Mouse (Mus musculus) left cerebral cortex, postnatal 4 days (tissue): ENCODE measurements around the gene Spindoc. TPM values are rescaled to one million over a fixed set of nuclear protein-coding genes. Genes with fewer than 3 reads are reported as not detected.
A peak's percentile ranks its signal among the peaks of the same experiment; 100 is the strongest.
"Not testable (repeated sequence)": the region's sequence is repeated elsewhere in the genome, so short reads cannot be mapped to it uniquely, and the experiment has no call there.

Experiments used
- DNase-seq: peaks from one replicate; pipeline ENCODE4 v3.0.0-alpha.2; 2022
- intact Hi-C: fragments of 180-260 bp; cut with DNase I; formaldehyde crosslinking; loops from one replicate; pipeline ENCODE4 v1.15.1; 2025
- total RNA-seq, 2 experiments: library from RNA; stranded (reverse); gene quantifications; 2 replicates each; pipeline ENCODE4 v1.2.3; 2021

Gene Spindoc
- total RNA-seq, 2 experiments from 2014 or later: 38.9 to 43.9 TPM

DNA sequence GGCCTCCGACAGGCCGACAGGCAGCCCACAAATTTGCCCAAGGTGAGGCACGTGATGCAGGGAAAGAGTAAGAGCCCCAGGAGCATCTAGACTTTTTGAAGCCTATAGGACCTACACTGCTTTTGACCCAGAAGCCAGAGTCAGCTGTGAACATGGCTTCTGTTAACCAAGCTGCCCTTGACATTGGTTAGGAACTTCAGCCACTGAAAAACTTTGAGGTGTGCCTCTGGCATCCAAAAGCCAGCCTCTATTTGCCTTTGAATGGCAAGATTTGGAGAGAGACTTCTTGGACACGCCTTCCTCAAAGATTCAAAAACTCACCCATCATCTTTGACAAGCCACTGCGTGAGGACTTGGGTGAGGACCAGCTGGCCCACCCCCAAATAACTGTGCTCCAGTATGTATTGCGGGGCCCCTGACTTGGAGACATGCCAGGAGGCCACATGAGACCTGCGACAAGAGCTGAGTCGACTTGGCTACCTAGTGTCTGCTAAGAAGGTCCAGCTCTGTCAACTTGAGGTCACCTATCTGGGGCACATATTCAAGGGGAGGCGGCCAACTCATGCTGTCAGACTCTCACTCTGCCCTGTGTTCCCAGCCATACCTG, 21.9 kb upstream of the Spindoc start:
- intact Hi-C loops: no loop called here
- DNase-seq: no peak

DNA sequence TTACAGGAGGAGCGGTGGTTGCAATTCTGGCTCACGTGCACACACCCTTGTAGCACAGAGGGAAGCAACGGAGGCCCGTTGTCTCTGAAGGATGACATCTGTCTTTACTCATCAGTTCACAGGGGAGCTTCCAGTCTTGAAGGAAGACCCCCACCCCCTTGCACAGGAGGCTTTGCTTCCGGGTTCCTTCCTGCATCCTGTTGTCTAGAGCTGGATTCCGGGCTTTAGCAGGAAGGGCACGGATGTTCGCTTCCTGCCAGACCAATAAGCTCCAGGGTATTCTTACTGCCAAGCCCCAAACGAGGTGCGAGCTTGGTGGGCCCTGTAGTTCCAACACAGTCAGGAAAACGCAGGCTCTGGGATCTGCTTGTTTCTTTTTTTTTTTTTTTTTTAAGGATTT, 17.8 kb upstream of the Spindoc start:
- DNase-seq: no peak
- intact Hi-C loops: no loop called here

DNA sequence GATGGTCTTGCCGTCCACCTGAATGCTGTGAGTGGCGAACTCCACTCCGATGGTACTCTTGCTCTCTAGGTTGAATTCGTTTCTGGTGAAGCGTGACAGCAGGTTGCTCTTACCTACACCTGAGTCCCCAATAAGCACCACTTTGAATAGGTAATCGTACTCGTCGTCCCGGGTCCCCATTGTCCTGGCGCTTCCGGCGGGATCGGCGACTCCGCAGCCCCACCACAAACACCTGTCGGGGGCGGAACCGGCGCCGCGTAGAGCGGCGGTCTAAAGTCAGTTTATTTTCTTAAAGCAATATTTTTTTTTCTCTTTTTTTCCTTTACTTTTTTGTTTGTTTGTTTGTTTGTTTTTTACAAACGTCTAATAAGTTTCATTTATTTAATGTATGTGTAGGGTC, 16.1 kb upstream of the Spindoc start:
- intact Hi-C loops, DNase-seq: not testable (repeated sequence)

DNA sequence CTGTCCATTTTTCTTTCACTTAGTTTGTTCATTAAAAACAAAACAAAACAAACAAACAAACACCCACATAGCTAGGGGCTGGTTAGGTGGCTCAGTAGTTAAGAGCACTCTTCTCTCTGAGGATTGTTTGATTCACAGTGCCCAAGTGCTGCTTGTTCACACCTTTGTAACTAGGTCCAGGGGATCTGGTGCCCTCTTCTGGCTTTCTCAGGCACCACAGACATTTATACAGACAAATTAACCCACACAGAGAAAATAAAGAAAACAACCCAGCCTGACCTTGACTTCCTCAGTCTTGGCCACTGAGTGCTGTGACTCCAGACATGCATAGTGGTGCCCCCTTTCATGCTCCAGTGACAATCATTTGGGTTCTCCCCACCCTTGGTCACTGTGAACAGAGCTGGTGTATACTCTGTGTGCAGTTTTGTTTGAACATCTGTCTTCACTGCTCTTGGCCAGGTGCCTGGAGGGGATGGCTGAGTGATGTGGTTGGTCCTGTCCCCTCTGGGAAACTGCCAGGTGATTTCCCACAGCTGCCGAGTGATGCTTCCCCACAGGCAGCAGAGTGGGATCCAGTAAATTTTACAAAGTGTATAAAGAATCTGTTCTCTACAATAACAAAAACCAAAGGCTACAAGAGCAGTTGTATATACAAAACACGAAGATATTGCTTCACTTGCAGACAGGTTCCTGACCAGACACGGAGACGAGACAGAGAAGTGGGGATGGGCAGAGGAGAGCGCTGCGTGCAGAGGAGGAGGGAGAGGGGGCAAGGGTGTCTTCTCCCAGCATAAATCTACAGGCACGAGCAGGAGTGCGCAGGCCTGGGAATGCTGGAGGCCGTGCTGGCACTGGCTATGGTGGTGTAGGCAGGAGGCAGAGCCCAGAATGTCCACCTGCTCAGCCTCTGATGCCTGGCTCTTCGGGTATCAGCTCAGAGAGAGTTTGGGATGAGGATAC, 14.4 kb upstream of the Spindoc start:
- DNase-seq: peak; percentile 64
- intact Hi-C loops: not testable (repeated sequence)

DNA sequence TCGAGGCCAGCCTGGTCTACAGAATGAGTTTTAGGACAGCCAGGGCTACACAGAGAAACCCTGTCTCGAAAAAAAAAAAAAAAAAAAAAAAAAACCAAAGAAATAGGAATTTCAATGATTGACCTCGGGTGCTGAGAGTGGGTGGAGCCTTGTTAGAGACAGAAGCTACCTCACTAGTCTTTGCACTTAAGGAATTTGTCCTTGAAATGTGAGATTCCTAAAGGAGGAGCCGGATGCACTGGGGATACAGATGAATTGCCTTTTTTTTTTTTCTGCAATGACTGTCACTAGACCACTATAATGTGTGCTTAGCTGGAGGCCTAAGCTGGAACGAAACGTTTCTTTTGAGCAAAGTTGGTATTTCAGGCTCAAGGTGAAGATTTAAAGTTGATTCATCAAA, 5.7 kb upstream of the Spindoc start:
- intact Hi-C loops: no loop called here
- no peak for DNase-seq

DNA sequence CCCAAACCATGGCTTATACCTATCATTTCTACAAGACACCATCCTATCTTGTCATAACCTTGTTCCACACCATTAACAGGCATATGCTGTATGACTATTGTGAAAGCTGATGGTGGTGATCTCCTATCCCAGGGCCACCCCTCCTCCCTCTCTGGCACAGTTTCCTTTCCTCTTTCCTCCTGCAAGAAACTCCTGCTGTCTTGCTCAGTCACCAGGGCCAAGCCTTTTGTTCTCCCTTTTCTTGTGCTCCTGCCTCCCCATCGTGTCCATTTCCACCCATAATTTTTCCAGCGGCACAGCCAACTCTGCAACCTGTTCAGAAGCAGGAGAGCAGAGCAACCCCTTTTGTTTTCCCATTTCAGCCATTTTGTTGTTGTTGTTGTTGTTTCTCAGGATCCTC, 3.2 kb upstream of the Spindoc start:
- intact Hi-C loops: no loop called here
- DNase-seq: no peak

DNA sequence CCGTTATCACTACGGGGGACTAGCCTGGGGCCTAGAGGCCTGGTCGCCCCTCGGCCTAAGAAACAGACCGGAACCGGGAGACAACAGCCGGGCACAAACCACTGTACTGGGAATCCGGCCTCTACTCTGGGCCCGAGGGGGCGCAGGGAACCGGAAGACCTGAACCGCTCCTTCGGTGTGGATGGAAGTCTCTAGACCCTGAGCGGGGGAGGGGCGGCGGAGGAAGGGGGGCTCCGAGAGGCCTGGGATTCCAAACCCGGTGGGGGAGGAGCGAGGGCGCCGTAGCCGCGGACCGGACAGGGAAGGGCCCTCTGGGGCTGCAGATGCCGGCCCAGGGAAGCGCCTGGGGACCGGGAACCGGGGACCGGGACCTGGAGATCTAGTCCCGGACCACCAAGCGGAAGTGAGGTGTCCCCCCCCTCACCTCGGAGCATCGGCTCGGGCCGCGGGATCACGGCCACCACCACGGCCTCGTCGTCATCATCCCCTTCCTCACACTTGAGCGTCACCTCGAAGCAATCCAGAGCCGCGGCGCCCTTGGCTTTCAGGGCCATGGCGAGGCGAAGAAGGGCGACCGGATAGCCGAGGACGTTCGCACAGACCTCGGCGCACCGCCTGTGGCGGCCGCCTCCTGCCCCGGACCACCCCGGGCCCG, 419 bp downstream of the Spindoc start:
- DNase-seq: peak; percentile 79
- intact Hi-C loops: loop anchor here (5.0 kb wide), 1 partner anchor 35 kb away; the partner anchor contains the start of gene 2700081O15Rik

DNA sequence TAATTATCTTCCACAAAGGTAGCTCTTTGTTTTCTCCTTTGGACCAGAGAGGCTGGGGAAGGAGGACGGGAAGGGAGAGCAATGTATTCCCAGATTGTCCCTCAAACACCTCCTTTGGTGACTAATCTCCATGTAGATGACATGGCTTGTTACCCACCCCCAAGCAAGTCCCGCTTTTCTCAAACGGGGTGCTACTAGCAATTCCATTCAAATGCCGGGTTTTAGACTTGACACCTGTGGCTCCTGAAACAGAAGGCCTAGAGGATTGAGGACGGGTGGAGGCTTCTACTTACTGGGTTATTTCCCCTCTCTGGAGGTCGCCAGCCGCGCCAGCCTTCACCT, 917 bp downstream of the Spindoc start:
- intact Hi-C loops: loop anchor here (5.0 kb wide), 1 partner anchor 35 kb away; the partner anchor contains the start of gene 2700081O15Rik
- no peak for DNase-seq

DNA sequence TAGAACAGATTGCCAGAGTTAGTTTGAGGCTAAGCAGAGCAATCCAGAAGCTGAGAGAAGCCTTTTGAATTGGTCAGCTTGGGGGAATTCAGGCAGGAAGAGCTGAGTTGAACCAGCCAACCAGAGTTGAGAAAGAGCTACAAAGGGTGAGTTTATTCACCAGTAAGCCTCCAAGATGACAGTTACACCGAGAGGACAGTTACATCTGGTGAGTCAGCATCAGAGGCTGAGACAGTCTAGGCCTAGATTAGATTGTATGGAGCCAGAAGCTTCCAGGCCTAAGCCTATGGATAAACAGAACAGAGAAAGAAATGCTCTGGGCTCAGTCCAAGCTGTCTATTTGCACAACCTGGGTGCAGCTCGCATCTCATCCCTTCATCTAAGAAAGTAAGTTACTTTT, 5.2 kb downstream of the Spindoc start:
- no peak for DNase-seq
- intact Hi-C loops: no loop called here

DNA sequence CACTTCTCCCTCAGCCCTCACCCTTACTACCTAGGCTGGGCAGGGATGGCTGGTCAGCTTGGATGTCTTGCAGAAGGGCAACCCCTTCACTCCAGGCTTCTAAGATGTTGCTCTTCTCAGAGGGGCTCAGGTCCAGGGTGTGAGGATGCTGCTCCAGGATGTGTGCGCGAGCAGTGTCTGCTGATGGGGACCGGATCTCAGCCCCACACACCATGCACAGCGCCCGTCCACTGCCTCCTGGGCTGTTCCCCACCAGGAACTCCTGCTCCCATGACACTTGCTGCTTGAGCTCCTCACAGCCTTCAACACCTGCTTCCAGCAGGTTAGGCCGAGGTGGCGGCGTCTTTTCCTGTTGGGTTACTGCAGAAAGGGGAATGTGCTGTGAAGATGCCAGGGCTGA, 8.3 kb downstream of the Spindoc start:
- intact Hi-C loops: no loop called here
- no peak for DNase-seq

DNA sequence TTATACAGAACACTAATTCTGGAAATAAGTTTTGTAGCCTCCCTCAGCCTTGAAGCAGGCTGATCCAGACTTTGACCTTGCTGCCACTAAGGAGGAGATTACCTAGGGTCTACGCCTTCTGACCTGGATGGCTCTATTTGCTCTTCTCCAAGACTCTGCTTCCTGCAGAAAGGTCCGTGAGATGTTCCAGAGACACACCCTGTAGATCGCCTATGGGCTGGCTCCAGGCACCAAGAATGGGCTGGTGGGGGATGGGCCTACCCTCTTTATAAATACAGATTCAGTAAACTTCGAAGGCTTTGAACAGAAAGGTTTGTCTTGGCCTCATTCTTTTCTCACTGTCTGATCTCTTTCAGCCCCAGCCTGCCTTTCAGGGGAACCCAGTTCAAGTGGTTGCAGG, 13.3 kb downstream of the Spindoc start:
- DNase-seq, intact Hi-C loops: not testable (repeated sequence)

DNA sequence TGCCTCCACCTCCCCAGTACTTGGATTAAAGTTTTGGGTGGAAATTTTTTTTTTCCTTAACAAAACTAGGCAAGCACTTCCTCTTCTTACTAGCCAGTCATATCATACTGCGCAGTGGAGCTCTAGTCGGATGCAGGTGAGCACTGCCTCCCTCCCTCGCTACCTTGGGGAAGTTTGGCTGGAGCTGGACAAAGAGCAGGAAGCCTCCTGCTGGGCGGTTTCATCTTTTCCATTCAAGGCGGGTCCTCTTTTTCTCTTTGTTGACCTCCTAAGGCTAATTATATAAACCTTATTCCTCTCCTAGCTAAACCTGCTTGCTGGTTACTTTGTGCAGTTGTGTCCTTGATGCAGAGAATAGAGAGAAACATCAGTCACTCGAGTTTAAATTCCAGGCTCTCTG, 29.2 kb downstream of the Spindoc start:
- intact Hi-C loops: no loop called here
- DNase-seq: no peak

DNA sequence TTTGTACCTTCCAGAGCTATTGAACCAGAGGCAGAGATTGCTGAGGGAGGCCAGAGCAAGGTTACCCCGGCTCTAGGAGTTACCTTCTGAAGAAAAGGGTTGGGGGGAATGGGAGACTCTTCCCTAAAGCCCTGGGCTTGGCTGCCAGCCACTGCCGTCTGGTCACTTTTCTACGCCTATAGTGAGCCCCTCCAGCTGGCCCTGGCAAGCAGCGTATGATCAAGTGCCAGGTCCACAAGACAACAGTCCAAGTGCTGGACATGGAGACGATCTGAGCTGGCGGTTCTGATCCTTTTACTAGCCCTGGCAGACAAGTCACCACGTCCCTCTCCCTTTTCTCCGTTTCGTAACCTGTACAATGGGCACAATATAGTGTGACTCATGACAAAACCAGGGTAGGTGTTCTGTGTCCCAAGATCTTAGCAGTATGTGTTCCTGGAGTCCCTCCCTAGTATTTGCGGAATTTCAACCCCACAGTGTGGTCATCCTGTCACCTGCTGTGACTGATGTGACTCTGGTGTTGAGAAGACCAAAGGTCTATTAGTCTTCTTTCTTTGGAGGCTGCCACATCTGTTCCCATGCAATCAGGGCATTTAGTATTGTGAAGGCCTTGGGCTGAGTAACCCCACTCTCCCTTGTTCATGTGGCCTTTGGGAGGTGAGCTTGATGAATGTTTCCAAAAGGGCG, 29.8 kb downstream of the Spindoc start:
- DNase-seq: peak; percentile 90
- intact Hi-C loops: no loop called here

DNA sequence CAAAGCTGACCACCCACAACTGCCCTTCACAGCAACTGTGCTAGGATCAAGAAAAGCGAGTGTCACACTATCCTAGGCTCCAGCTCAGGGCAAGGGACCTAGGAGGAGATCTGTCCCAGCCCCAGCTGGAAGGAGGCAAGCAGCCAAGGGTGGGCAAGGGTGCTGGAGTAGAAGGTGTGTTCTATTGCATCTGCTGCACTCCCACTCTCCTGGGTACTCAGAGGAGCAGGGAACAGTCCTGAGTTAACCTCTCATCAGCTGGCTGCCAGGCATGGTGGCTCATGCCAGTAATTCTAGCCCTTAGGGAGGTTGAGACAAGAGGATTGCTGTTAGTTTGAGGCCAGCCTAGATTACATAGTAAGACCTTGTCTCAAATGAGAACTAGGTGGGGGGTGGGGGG, 32.8 kb downstream of the Spindoc start:
- intact Hi-C loops: loop anchor here (10.0 kb wide), 1 partner anchor 285 kb away; no protein-coding TSS in a partner anchor
- peak; percentile 54 for DNase-seq

DNA sequence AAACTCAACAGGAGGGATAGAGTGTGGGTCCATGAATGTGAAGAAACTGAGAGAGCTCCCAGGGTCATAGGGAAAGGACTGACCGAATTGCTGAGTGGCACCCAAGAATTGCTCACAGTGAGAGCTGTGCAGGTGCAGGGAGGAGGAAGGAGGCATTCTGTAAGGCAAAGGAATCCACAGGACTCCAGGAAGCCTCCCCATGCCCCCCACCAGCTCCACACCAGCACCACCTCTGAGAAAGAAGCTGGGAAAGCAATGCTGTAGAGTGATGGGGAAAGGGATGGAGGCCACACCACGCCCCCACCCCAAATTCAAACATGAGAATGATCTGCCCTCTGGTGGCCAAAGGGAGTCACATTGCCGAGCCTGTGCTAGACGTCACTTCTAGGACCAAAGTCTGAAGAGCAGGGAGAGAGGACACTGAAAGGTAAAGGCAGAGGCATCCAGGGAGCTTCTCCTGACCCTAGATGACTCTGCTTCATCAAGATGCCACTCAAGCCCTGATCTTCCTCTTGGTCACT, 37.5 kb downstream of the Spindoc start:
- peak; percentile 72 for DNase-seq
- intact Hi-C loops: loop anchor here (1.0 to 10.0 kb wide), 2 partner anchors 110 to 280 kb away; no protein-coding TSS in a partner anchor

DNA sequence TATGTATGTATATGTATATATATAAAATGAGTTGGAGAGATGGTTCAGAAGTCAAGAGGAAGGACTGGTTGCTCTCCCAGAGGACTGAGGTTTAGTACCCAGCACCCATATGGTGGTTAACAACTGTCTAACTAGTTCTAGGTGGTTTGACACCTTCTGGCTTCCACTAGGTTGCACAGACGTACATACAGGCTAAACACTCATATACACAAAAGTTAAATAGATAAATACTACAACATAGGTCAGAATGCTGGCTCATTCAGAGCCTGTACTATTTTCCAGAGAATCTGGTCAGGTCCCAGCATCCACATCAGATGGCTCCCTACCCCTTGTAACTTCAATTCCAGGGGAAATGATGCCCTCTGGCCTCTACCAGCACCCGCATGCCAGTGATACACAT, 40.1 kb downstream of the Spindoc start:
- intact Hi-C loops: loop anchor here (5.0 to 10.0 kb wide), 2 partner anchors 75 to 278 kb away; partner anchors contain the start of gene Rcor2
- no peak for DNase-seq

DNA sequence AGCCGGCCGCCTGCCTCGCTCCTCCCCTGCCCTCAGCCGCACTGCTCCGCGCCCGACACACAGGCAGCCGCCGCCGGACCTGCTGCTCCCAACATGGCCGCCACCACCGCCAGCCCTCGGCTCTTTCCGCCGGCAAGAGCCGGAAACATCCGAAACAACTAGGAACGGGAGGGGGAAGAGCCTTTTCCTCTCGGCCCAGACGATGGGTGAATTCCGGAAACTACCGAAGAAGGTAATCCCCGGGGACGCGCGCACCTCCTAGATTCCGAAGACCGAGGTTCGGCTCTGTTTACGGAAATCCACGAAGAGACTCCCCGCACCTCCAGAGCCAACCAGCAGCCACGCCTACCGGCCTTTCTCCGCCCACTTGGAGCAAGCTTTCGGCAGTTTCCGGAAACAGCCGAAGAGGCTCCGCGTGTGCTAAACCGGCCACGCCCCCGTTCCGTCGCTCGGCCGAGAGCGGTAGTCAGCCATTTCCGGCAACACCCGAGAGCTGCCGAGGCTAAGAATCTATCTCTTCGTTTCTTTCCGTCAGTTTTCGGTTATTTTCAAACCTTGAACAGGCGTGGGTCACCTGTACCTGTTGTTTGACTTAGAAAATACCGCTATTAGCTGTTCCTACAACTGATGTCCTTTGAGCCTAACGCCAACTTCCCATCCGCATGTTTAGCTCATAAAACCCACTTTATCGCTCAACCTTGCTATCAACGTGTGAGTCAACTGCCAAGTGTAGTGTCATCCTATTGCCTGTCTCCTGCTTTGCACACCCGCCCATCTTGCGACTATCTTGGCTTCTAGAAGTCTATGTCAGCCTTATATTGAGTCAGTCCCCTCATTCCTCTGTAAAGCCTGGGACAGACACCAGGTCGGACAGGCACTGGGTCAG, 41.0 kb downstream of the Spindoc start, which contains the start of gene Mark2:
Mark2 (minus strand) TSS at position 349 of the 886 bp plus-strand sequence.
- peak; percentile 100 for DNase-seq
- intact Hi-C loops: loop anchor here (5.0 to 10.0 kb wide), 2 partner anchors 74 to 277 kb away; partner anchors contain the start of gene Rcor2

DNA sequence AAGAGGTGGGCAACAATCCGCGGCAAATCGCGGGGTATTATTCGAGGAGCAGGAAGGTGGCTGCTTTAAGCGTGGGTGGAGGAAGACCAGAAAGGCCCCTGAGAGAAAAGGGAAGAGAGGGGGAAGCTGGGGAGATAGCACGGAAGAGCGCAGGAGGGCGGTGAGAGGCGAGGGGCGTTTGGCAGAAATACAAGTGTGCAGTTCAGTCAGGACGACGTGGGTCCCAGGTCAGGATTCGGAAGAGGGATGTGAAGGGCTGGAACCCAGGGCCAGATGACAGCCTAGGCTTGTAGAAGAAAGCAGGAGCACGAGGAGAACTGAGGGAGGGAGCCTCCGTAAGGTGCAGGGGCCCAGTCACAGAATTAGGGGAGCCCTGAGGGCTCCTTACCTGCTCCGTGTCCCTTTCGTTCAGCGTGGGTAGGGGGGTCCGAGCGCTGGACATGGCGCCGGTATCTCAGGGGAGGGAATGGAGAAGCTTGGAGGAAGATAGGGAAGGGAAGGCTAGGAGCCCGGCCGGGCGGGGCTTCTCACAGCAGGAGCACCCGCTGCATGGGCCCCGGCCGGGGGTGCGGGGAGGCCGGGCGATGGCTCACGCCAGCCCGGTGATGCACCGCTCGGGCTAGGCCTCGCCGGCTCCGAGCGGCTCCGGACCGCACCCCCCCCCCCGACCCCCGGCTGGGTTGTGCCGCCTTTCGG, 41.9 kb downstream of the Spindoc start:
- no peak for DNase-seq
- intact Hi-C loops: loop anchor here (5.0 to 10.0 kb wide), 2 partner anchors 74 to 276 kb away; partner anchors contain the start of gene Rcor2
